Mouse (Mus musculus) MEL (cell line): ENCODE measurements around the gene Sh2b1.
A peak's percentile ranks its signal among the peaks of the same experiment; 100 is the strongest.

Source experiments
- CTCF ChIP-seq, 3 experiments: IDR thresholded peaks in 2 of 3; conservative IDR thresholded peaks in 1 of 3; 2 replicates each; pipeline ENCODE4 v1.5.1; 2011 to 2012; ENCODE audit warnings: low read length in 3 of 3, low read depth in 2 of 3, mild to moderate bottlenecking in 2 of 3, improper control_type of control experiment in 1 of 3, inconsistent platforms in 1 of 3, mixed read lengths in 1 of 3, moderate library complexity in 1 of 3; ENCODE audit not compliant: control insufficient read depth in 1 of 3, insufficient read depth in 1 of 3, poor library complexity in 1 of 3, severe bottlenecking in 1 of 3
- ELF1 ChIP-seq: IDR thresholded peaks from 2 replicates; pipeline ENCODE4 v1.6.1; 2014; ENCODE audit warnings: low read depth, mild to moderate bottlenecking, inconsistent platforms, low read length, improper control_type of control experiment, moderate library complexity
- EP300 ChIP-seq, 2 experiments: IDR thresholded peaks; 2 replicates each; pipeline ENCODE4 v1.6.1; 2011; ENCODE audit warnings: improper control_type of control experiment in 2 of 2, low read length in 2 of 2, low read depth in 1 of 2, mild to moderate bottlenecking in 1 of 2
- GABPA ChIP-seq: IDR thresholded peaks from 2 replicates; pipeline ENCODE4 v1.6.1; 2012; ENCODE audit warnings: low read depth, mild to moderate bottlenecking, inconsistent platforms, low read length, improper control_type of control experiment, moderate library complexity
- GATA1 ChIP-seq: IDR thresholded peaks from 2 replicates; pipeline ENCODE4 v1.6.1; 2011; ENCODE audit warnings: low read depth, low read length, improper control_type of control experiment
- HCFC1 ChIP-seq: IDR thresholded peaks from 2 replicates; pipeline ENCODE4 v1.6.1; 2012; ENCODE audit warnings: low read depth, mild to moderate bottlenecking, inconsistent platforms, low read length, improper control_type of control experiment, moderate library complexity
- POLR2A ChIP-seq, 2 experiments: IDR thresholded peaks; 2 replicates each; pipeline ENCODE4 v1.6.1; 2011 to 2012; ENCODE audit warnings: low read length in 2 of 2, mild to moderate bottlenecking in 2 of 2, control low read depth in 1 of 2, improper control_type of control experiment in 1 of 2, low read depth in 1 of 2, moderate library complexity in 1 of 2; ENCODE audit not compliant: control insufficient read depth in 1 of 2, insufficient read depth in 1 of 2, poor library complexity in 1 of 2
- TAL1 ChIP-seq: IDR thresholded peaks from 2 replicates; pipeline ENCODE4 v1.6.1; 2012; ENCODE audit warnings: mild to moderate bottlenecking, inconsistent platforms, low read length, moderate library complexity, mixed read lengths
- TBP ChIP-seq: IDR thresholded peaks from 2 replicates; pipeline ENCODE4 v1.8.0; 2011; ENCODE audit warnings: low read depth, low read length, improper control_type of control experiment
- USF2 ChIP-seq, 2 experiments: IDR thresholded peaks; 2 replicates each; pipeline ENCODE4 v1.6.1; 2011 to 2012; ENCODE audit warnings: improper control_type of control experiment in 2 of 2, low read length in 2 of 2, borderline replicate concordance in 1 of 2, inconsistent platforms in 1 of 2, low read depth in 1 of 2, mild to moderate bottlenecking in 1 of 2; ENCODE audit not compliant: insufficient read depth in 1 of 2
- ZC3H11A ChIP-seq: IDR thresholded peaks from 2 replicates; pipeline ENCODE4 v1.6.1; 2012; ENCODE audit warnings: low read depth, mild to moderate bottlenecking, inconsistent platforms, low read length, improper control_type of control experiment

DNA sequence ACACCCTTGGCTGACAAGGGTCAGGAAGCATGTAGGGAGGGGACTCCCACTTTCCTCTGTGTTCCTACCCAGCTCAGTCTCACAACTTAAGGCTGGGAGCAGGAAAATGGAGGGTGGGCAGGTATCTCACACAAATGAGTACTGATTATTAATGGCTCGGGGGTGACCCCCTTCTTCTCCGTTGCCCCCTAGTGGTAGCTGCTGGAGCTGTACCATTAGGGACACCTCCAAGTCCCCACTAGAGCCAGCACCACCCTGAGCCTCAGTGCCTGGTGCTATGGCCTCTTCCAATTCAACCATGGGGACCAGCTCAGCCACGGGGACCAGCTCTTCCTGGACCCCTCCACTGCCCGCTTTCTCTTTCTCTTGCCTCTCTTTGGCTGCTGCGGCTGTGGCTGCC, 8.0 kb downstream of the Sh2b1 start:
- TF ChIP-seq USF2 (IDR thresholded peaks at IDR 0.05; ENCODE audit: borderline replicate concordance in 1 of 2, insufficient read depth in 1 of 2, low read depth in 1 of 2, low read length in 2 of 2) = no peak
- no peak for TF ChIP-seq EP300 (IDR thresholded peaks at IDR 0.05; ENCODE audit: low read depth in 1 of 2, low read length in 2 of 2)
- no peak for TF ChIP-seq TAL1
- TF ChIP-seq CTCF (IDR thresholded peaks at IDR 0.05 in 2 of 3, conservative IDR thresholded peaks at IDR 0.05 in 1 of 3; ENCODE audit: control insufficient read depth in 1 of 3, insufficient read depth in 1 of 3, low read depth in 2 of 3, low read length in 3 of 3, poor library complexity in 1 of 3, severe bottlenecking in 1 of 3) = peak; percentile 68 to 80 (median 69)
- no peak for TF ChIP-seq TBP
- no peak for TF ChIP-seq POLR2A (IDR thresholded peaks at IDR 0.05; ENCODE audit: control insufficient read depth in 1 of 2, insufficient read depth in 1 of 2, low read depth in 1 of 2, low read length in 2 of 2, poor library complexity in 1 of 2)
- TF ChIP-seq GABPA = no peak
- TF ChIP-seq GATA1 = no peak
- TF ChIP-seq ELF1 = no peak
- TF ChIP-seq HCFC1 = no peak
- TF ChIP-seq ZC3H11A = no peak
